Mouse (Mus musculus) MEL-GATA-1-ER (cell line): ENCODE data around the gene Nabp2.

Experiments used
- DNase-seq: peaks from one replicate; pipeline ENCODE4 v3.0.0-alpha.2; 2012; ENCODE audit warnings: low read depth; ENCODE audit errors: extremely low read depth

The Nabp2 gene

DNA sequence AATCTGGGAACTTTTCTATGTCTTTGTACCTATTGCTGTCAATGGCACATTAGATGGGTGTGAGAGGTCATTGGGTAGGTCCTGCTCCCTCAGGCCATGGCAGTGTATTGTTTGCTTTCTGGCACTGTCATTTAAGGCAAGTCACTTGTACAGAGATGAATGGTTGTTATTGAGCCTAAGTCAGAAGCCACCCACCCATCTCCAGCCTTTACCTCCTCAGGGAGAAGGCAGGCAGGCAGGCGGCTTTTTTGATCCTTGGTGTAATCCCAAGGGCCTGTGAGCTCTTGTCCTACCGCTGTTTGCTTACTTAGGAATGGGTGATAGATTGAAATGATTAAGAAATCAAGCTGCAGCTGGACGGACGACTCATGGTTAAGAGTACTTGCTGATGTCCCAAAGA is 18.2 kb upstream of the Nabp2 start:
- DNase-seq: no peak

DNA sequence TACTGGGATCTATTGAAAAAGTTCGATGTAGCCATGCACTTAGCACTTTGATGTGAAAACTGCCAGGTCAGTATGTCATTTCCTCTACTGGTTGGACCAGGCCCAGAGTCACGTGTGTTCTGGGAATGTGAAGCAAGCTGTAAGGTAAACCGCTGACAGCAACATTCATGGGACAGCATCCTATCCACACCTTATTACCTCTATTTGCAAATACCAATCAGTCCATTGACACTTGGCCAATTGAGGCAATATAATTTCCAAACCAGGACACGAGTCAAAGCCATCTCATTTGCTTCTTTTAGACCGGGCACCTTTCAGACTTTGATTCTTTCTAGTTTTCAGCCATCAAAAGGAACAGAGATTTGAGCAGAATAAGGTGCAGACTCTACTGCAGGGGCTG is 17.8 kb upstream of the Nabp2 start:
- no peak for DNase-seq

GRCm38 (mm10) chr10:128425260-128425659 is 14.0 kb upstream of the Nabp2 start:
- no peak for DNase-seq

- no peak for DNase-seq
Observed at GRCm38 (mm10) chr10:128424604-128425003, 13.3 kb upstream of the Nabp2 start.

GRCm38 (mm10) chr10:128422426-128422825 is 11.1 kb upstream of the Nabp2 start:
- DNase-seq: no peak

- no peak for DNase-seq
Observed at GRCm38 (mm10) chr10:128414848-128415247, 3.6 kb upstream of the Nabp2 start.

DNA sequence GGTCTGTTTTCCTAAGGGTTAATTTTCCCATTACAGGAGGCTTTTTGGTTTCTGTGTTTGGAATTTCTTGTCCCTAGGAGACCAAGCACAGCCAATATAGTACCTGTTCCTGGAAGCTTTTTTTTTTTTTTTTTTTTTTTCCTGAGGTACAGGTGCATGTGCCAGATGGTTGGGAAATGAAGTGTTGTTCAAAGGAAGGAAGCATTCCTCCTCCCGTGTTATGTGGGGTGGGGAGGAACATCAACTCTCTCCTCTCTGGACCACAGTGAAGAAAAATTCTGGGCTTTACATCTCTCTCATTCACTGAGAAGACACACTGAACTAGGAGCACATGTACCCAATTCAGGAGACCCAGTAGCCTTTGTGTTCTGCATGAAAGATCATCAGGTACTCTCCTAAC is 1.8 kb upstream of the Nabp2 start:
- DNase-seq: no peak

DNA sequence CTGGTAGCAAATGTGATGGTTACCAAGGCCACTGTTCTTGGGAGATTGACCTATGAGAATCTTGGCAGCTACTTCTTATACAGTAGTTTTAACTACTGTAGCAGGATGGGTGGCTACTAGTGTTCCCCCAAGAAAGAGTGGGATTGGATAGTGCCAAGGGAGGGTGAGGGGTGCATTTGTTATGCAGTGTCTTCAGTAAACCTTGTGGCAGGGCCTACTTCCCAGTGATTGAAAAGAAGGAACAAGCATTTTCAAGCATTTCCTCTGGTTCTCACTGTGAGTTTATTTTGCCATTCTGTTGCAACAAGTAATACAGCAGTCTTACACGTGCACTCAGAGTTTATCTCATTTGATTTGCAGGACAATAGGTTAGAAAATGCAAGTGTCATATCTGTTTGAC is 1.3 kb upstream of the Nabp2 start:
- DNase-seq: peak; percentile 34

- DNase-seq: no peak
Observed at GRCm38 (mm10) chr10:128412055-128412381, 726 bp upstream of the Nabp2 start.

GRCm38 (mm10) chr10:128410560-128410845 is 789 bp downstream of the Nabp2 start:
- peak; percentile 37 for DNase-seq

- peak; percentile 97 for DNase-seq
Observed at GRCm38 (mm10) chr10:128409692-128410559, 1.4 kb downstream of the Nabp2 start.

GRCm38 (mm10) chr10:128408591-128409535 is 2.4 kb downstream of the Nabp2 start:
- peak; percentile 14 for DNase-seq

GRCm38 (mm10) chr10:128403931-128404330 is 7.4 kb downstream of the Nabp2 start:
- no peak for DNase-seq

DNA sequence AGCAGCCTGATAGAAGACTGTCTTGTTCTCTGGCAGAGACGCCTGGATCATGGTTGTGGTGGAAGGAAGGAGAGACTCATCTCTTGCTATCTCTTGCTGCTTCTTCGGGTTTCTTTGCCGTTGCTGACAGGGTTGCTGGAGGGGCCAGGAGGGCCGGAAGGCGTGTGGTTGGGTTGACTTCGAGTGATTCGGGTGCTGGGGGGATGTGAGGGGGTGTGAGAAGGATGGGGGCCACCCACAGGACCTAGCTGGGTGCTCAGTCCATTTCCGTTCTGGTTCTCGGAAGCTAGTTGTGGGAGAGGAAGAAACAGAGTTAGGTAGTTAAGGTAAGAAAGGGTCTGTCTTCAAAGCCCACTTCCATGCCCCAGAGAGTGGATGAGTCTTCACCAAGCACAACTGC is 9.7 kb downstream of the Nabp2 start:
- DNase-seq: no peak

DNA sequence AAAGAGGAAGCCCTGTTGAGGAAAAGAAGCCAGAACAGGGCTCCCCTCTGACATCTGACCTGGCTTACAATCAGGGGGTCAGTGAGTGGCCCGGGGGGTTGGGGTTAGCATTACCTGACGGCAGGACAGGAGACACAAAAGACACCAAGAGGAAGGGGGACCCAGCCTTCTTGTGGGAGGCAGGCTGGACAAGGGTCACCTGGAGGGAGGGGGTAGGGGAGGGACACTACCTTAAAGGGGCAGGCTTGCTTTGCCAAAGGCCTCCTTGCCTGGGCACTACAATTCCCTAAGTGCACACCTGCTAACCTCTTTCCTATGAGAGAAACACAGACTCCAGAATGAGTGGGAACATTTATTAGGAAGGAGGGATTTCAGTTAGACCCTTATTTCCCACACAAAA is 10.2 kb downstream of the Nabp2 start, which contains the start of gene Slc39a5:
Gene Slc39a5, minus strand, starts transcription at position 174 of the 400 bp plus-strand sequence.
- no peak for DNase-seq

- DNase-seq: no peak
Observed at GRCm38 (mm10) chr10:128400338-128400737, 11.0 kb downstream of the Nabp2 start.

GRCm38 (mm10) chr10:128397466-128397865 is 13.8 kb downstream of the Nabp2 start:
- no peak for DNase-seq

GRCm38 (mm10) chr10:128396716-128397264 is 14.5 kb downstream of the Nabp2 start:
- DNase-seq: no peak

GRCm38 (mm10) chr10:128396017-128396673 is 15.1 kb downstream of the Nabp2 start:
- DNase-seq: no peak

DNA sequence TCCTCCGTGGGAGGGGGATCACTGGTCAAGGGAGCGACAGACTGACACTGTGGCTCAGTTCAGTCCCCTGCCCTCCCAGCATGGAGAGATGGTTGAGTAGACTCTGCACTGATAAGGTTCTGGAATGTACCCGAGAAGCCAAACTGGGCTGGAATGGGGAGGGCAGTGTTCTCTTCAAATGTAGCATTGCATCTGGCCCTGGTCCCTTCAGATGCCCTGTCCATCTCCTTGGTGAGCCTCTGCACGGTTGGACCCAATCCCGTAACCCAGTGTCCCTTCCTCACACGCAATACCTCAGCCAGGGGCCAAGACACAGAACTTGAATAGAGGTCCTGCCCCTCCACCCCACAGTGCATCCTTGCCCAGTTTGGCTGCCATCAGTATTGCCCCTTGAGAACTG is 19.4 kb downstream of the Nabp2 start:
- DNase-seq: no peak

DNA sequence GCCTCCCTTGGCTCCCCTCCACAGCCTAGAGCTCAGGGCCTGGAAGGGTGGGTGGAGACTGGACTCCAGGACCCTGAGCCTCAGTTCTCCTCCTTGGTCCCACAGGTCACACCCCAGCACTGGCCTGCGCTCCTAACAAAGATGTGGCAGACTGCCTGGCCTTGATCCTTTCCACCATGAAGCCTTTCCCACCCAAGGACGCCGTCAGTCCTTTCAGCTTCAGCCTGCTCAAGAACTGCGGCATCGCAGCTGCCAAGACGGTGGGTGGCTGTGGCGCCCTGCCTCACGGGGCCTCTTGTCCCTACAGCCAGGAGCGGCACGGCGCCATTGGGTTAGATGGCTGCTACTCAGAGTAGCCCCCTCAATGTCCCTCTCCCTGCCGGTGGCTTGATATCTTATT is 20.9 kb downstream of the Nabp2 start:
- DNase-seq: no peak

DNA sequence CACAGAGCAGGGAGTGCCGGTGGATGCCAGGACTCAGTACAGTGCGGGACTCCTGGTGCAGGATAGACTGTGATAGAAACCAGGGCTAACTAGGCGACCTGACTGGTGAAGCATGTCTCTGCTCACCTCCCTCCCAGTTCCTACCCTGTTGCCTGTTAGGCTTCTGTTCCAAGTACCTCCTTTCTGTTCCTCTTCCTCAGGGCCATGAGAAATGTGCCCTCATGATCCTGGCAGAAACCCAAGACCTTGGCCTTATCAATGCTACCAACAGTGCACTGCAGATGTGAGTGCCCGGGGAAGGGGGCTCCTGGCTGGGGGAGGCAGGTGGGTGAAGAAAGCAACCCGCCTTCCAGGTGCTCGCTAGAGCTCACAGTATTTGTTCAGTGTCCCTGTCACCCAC is 21.7 kb downstream of the Nabp2 start:
- no peak for DNase-seq
